Mouse (Mus musculus) midbrain, embryonic 10.5 days (tissue): ENCODE measurements around the gene Clic6. TPM values are rescaled to one million over a fixed set of nuclear protein-coding genes. Genes with fewer than 3 reads are reported as not detected.
A peak's percentile ranks its signal among the peaks of the same experiment; 100 is the strongest.

ENCODE experiments used
- DNase-seq: peaks from one replicate; pipeline ENCODE4 v3.0.0-alpha.2; 2017; ENCODE audit warnings: low spot score
- H3K27ac ChIP-seq: fragments of 300-500 bp; sonication (generic); replicated peaks from 2 replicates; pipeline ENCODE4 v1.5.1; 2016; ENCODE audit warnings: mild to moderate bottlenecking
- H3K27me3 ChIP-seq: fragments of 300-500 bp; sonication (generic); 2 replicates; pipeline ENCODE4 v1.6.1; 2016; ENCODE audit warnings: low read depth, mild to moderate bottlenecking; ENCODE audit not compliant: poor library complexity, severe bottlenecking
- H3K36me3 ChIP-seq: fragments of 300-500 bp; sonication (generic); 2 replicates; pipeline ENCODE4 v1.6.1; 2016; ENCODE audit warnings: mild to moderate bottlenecking, moderate library complexity
- H3K4me1 ChIP-seq: fragments of 300-500 bp; sonication (generic); 2 replicates; pipeline ENCODE4 v1.6.1; 2016
- H3K4me3 ChIP-seq: fragments of 300-500 bp; sonication (generic); 2 replicates; pipeline ENCODE4 v1.5.1; 2016; ENCODE audit warnings: mild to moderate bottlenecking, moderate library complexity
- H3K9me3 ChIP-seq: fragments of 300-500 bp; sonication (generic); replicated peaks from 2 replicates; pipeline ENCODE4 v1.6.1; 2016; ENCODE audit warnings: mild to moderate bottlenecking
- WGBS: fragments of 180-500 bp; shearing (Covaris S2); methylation state at CpG from one replicate; pipeline ENCODE4 v1.1.7; 2016; 5-methylcytosine and 5-hydroxymethylcytosine counted together
- polyA plus RNA-seq: library from polyadenylated mRNA; unstranded; fragments of >200 nt; fragmentation: Nextera tagmentation; extraction: Ambion mirVana; gene quantifications from 2 replicates; pipeline ENCODE4 v1.2.1, GENCODE M21; 2016

Clic6 gene
- polyA plus RNA-seq, 1 experiment from 2014 or later: 2.1 TPM

GRCm38 (mm10) chr16:92475093-92475860, 10.3 kb upstream of the Clic6 start:
- H3K36me3 ChIP-seq: no peaks in the 10 kb centered on the region
- H3K27ac ChIP-seq: no peak overlapping the region
- peak; percentile 38 for DNase-seq
- WGBS: 62% methylated on average over 25 of the region's 25 CpGs
- no peak overlapping the region for H3K4me3 ChIP-seq
- peaks cover 30% of the 10 kb centered on the region for H3K27me3 ChIP-seq
- H3K4me1 ChIP-seq: 0 out of 2 replicates have a peak, but pooled peaks cover 4% of the 10 kb centered on the region
- no peaks in the 10 kb centered on the region for H3K9me3 ChIP-seq

GRCm38 (mm10) chr16:92478561-92479150, 6.9 kb upstream of the Clic6 start:
- peak; percentile 55 for DNase-seq
- Histone ChIP-seq H3K4me3 (peak overlapping the region; percentile 45), H3K9me3 (no peaks in the 10 kb centered on the region), H3K4me1 (0 out of 2 replicates have a peak, but pooled peaks cover 4% of the 10 kb centered on the region), H3K27ac (no peak overlapping the region), H3K36me3 (no peaks in the 10 kb centered on the region), H3K27me3 (peaks cover 33% of the 10 kb centered on the region)
- WGBS: 9% methylated on average over 20 of the region's 23 CpGs

GRCm38 (mm10) chr16:92487086-92487485, 1.6 kb downstream of the Clic6 start:
- WGBS: 92% methylated on average over 6 of the region's 6 CpGs
- H3K4me3 ChIP-seq: no peak overlapping the region
- no peaks in the 10 kb centered on the region for H3K4me1 ChIP-seq
- H3K36me3 ChIP-seq: no peaks in the 10 kb centered on the region
- H3K27me3 ChIP-seq: no peaks in the 10 kb centered on the region
- no peak for DNase-seq
- H3K27ac ChIP-seq: no peak overlapping the region
- H3K9me3 ChIP-seq: no peaks in the 10 kb centered on the region

GRCm38 (mm10) chr16:92487489-92487888, 2.0 kb downstream of the Clic6 start:
- H3K4me1 ChIP-seq: no peaks in the 10 kb centered on the region

GRCm38 (mm10) chr16:92488456-92488855, 2.9 kb downstream of the Clic6 start:
- Histone ChIP-seq H3K27me3 (no peaks in the 10 kb centered on the region), H3K4me1 (no peaks in the 10 kb centered on the region), H3K9me3 (no peaks in the 10 kb centered on the region), H3K27ac (no peak overlapping the region), H3K4me3 (no peak overlapping the region), H3K36me3 (no peaks in the 10 kb centered on the region)
- DNase-seq: no peak
- WGBS: 89% methylated on average over 5 of the region's 5 CpGs

More at GRCm38 (mm10) chr16:92487489-92487888, 2.0 kb downstream of the Clic6 start:
- Histone ChIP-seq H3K27ac (no peak overlapping the region), H3K36me3 (no peaks in the 10 kb centered on the region), H3K4me3 (no peak overlapping the region), H3K27me3 (no peaks in the 10 kb centered on the region), H3K9me3 (no peaks in the 10 kb centered on the region)
- DNase-seq: no peak
- 61% methylated on average over 4 of the region's 4 CpGs for WGBS

- no peak for DNase-seq
- Histone ChIP-seq H3K4me1 (no peaks in the 10 kb centered on the region), H3K27me3 (no peaks in the 10 kb centered on the region), H3K27ac (no peak overlapping the region), H3K4me3 (no peak overlapping the region), H3K36me3 (no peaks in the 10 kb centered on the region), H3K9me3 (no peaks in the 10 kb centered on the region)
- 74% methylated on average over 9 of the region's 9 CpGs for WGBS
Observed at GRCm38 (mm10) chr16:92489356-92489755, 3.8 kb downstream of the Clic6 start.

- Histone ChIP-seq H3K4me3 (peak overlapping the region; percentile 70), H3K4me1 (peaks cover 27% of the 10 kb centered on the region), H3K36me3 (no peaks in the 10 kb centered on the region), H3K27me3 (peaks cover 64% of the 10 kb centered on the region), H3K9me3 (no peaks in the 10 kb centered on the region), H3K27ac (peak overlapping the region; percentile 70; the same call in 1 of the 2 replicates)
- no peak for DNase-seq
- 9% methylated on average over 26 of the region's 26 CpGs for WGBS
Observed at GRCm38 (mm10) chr16:92497851-92498588, 12.5 kb downstream of the Clic6 start.

- H3K27ac ChIP-seq: peak overlapping the region; percentile 70
- peaks cover 64% of the 10 kb centered on the region for H3K27me3 ChIP-seq
- DNase-seq: peak; percentile 58
- no peaks in the 10 kb centered on the region for H3K9me3 ChIP-seq
- H3K36me3 ChIP-seq: no peaks in the 10 kb centered on the region
- peak overlapping the region; percentile 70 for H3K4me3 ChIP-seq
- peaks cover 27% of the 10 kb centered on the region for H3K4me1 ChIP-seq
- WGBS: under 1% methylated on average over 34 of the region's 34 CpGs
Observed at GRCm38 (mm10) chr16:92498589-92498981, 13.0 kb downstream of the Clic6 start.

- H3K36me3 ChIP-seq: no peaks in the 10 kb centered on the region
- 18% methylated on average over 15 of the region's 15 CpGs for WGBS
- H3K27ac ChIP-seq: peak overlapping the region; percentile 70; the same call in 1 of the 2 replicates
- peak overlapping the region; percentile 70 for H3K4me3 ChIP-seq
- H3K9me3 ChIP-seq: no peaks in the 10 kb centered on the region
- peaks cover 64% of the 10 kb centered on the region for H3K27me3 ChIP-seq
- peaks cover 27% of the 10 kb centered on the region for H3K4me1 ChIP-seq
- DNase-seq: no peak
Observed at GRCm38 (mm10) chr16:92499324-92499723, 13.8 kb downstream of the Clic6 start.

GRCm38 (mm10) chr16:92500534-92500933, 15.0 kb downstream of the Clic6 start:
- Histone ChIP-seq H3K36me3 (no peaks in the 10 kb centered on the region), H3K4me1 (peaks cover 27% of the 10 kb centered on the region), H3K9me3 (no peaks in the 10 kb centered on the region), H3K4me3 (no peak overlapping the region), H3K27ac (no peak overlapping the region), H3K27me3 (peaks cover 61% of the 10 kb centered on the region)
- no peak for DNase-seq
- 80% methylated on average over 8 of the region's 8 CpGs for WGBS

GRCm38 (mm10) chr16:92503105-92503504, 17.6 kb downstream of the Clic6 start:
- H3K36me3 ChIP-seq: no peaks in the 10 kb centered on the region
- H3K27me3 ChIP-seq: peaks cover 35% of the 10 kb centered on the region
- DNase-seq: no peak
- H3K4me3 ChIP-seq: no peak overlapping the region
- H3K9me3 ChIP-seq: no peaks in the 10 kb centered on the region
- 78% methylated on average over 5 of the region's 5 CpGs for WGBS
- H3K27ac ChIP-seq: no peak overlapping the region
- H3K4me1 ChIP-seq: peaks cover 25% of the 10 kb centered on the region

- 0 out of 2 replicates have a peak, but pooled peaks cover 12% of the 10 kb centered on the region for H3K4me1 ChIP-seq
- no peaks in the 10 kb centered on the region for H3K36me3 ChIP-seq
- H3K4me3 ChIP-seq: no peak overlapping the region
- no peak for DNase-seq
- no peaks in the 10 kb centered on the region for H3K9me3 ChIP-seq
- no peak overlapping the region for H3K27ac ChIP-seq
- H3K27me3 ChIP-seq: no peaks in the 10 kb centered on the region
- WGBS: 89% methylated on average over 4 of the region's 4 CpGs
Observed at GRCm38 (mm10) chr16:92507573-92507972, 22.0 kb downstream of the Clic6 start.
